Mouse (Mus musculus) heart, embryonic 16.5 days (tissue): ENCODE data around the gene E2f4. TPM values are rescaled to one million over a fixed set of nuclear protein-coding genes. Genes with fewer than 3 reads are reported as not detected.
A peak's percentile ranks its signal among the peaks of the same experiment; 100 is the strongest.
"Not testable (repeated sequence)": the region's sequence is repeated elsewhere in the genome, so short reads cannot be mapped to it uniquely, and the experiment has no call there.

Experiments
- ATAC-seq: fragments of 200-750 bp; cut with Nextera tagmentation; replicated peaks from 2 replicates; pipeline ENCODE4 v1.8.0; 2017; ENCODE audit warnings: moderate number of reproducible peaks; ENCODE audit not compliant: insufficient read depth, low FRiP score; ENCODE audit errors: extremely low read depth
- H3K27ac ChIP-seq: fragments of 300-500 bp; sonication (generic); 2 replicates; pipeline ENCODE4 v1.5.1; 2014; ENCODE audit warnings: mild to moderate bottlenecking, low read length, control low read depth, moderate library complexity
- H3K27me3 ChIP-seq: fragments of 300-500 bp; sonication (generic); 2 replicates; pipeline ENCODE4 v1.6.1; 2014; ENCODE audit warnings: low read length, mixed read lengths; ENCODE audit not compliant: control insufficient read depth, insufficient read depth
- H3K36me3 ChIP-seq: fragments of 300-500 bp; sonication (generic); 2 replicates; pipeline ENCODE4 v1.6.1; 2014; ENCODE audit not compliant: control insufficient read depth, insufficient read depth
- H3K4me1 ChIP-seq: fragments of 300-500 bp; sonication (generic); 2 replicates; pipeline ENCODE4 v1.6.1; 2014; ENCODE audit warnings: low read length, mixed read lengths; ENCODE audit not compliant: control insufficient read depth, insufficient read depth
- H3K4me2 ChIP-seq: fragments of 300-500 bp; sonication (generic); 2 replicates; pipeline ENCODE4 v1.6.1; 2014; ENCODE audit warnings: low read depth, mild to moderate bottlenecking, control low read depth, low read length
- H3K4me3 ChIP-seq: fragments of 300-500 bp; sonication (generic); 2 replicates; pipeline ENCODE4 v1.5.1; 2014; ENCODE audit warnings: mild to moderate bottlenecking, control low read depth, low read length
- H3K9ac ChIP-seq: fragments of 300-500 bp; sonication (generic); 2 replicates; pipeline ENCODE4 v1.6.1; 2014; ENCODE audit warnings: low read length, control low read depth
- H3K9me3 ChIP-seq: fragments of 300-500 bp; sonication (generic); replicated peaks from 2 replicates; pipeline ENCODE4 v1.6.1; 2016; ENCODE audit warnings: low read length; ENCODE audit not compliant: control insufficient read depth
- WGBS: fragments of 180-500 bp; shearing (Covaris S2); extraction: QIAGEN DNeasy Blood & Tissue Kit; methylation state at CpG from one replicate; pipeline ENCODE4 v1.1.7; 2014; 5-methylcytosine and 5-hydroxymethylcytosine counted together
- polyA plus RNA-seq: library from polyadenylated mRNA; unstranded; fragments of >200 nt; fragmentation: Nextera tagmentation; extraction: Ambion mirVana; gene quantifications from 2 replicates; pipeline ENCODE4 v1.2.1, GENCODE M21; 2015

The E2f4 gene
- polyA plus RNA-seq, 1 experiment from 2014 or later, result 61.1 TPM

- under 1% methylated on average over 53 of the region's 53 CpGs for WGBS
- H3K27ac ChIP-seq, result peak overlapping the region; percentile 80
Measured at GRCm38 (mm10) chr8:105288958-105289732, 8.3 kb upstream of the E2f4 start.

GRCm38 (mm10) chr8:105289805-105290460 is 7.5 kb upstream of the E2f4 start, which contains the start of gene 4931428F04Rik:
4931428F04Rik (minus strand) TSS chr8:105289864.
- Histone ChIP-seq H3K9ac (peak within 1 kb of the TSS; percentile 76), H3K27ac (peak within 1 kb of the TSS; percentile 80), H3K4me2 (peak within 1 kb of the TSS; percentile 89), H3K36me3 (no peaks in the 10 kb centered on the region), H3K4me1 (peaks cover 14% of the 10 kb centered on the region), H3K4me3 (peak within 1 kb of the TSS; percentile 65), H3K9me3 (no peaks in the 10 kb centered on the region), H3K27me3 (peaks cover 6% of the 10 kb centered on the region; the same call in 1 of the 2 replicates)
- 3% methylated on average over 43 of the region's 43 CpGs for WGBS
- peak; percentile 5; the same call in 1 of the 2 replicates for ATAC-seq

More at GRCm38 (mm10) chr8:105288958-105289732, 8.3 kb upstream of the E2f4 start:
- Histone ChIP-seq H3K9me3 (no peaks in the 10 kb centered on the region), H3K9ac (peak overlapping the region; percentile 76), H3K4me3 (peak overlapping the region; percentile 65), H3K36me3 (no peaks in the 10 kb centered on the region), H3K27me3 (peaks cover 6% of the 10 kb centered on the region; the same call in 1 of the 2 replicates), H3K4me1 (peaks cover 14% of the 10 kb centered on the region), H3K4me2 (peak overlapping the region; percentile 89)
- peak; percentile 88 for ATAC-seq

- no peak overlapping the region for H3K27ac ChIP-seq
- peak overlapping the region; percentile 89 for H3K4me2 ChIP-seq
- no peak overlapping the region for H3K9ac ChIP-seq
- H3K4me1 ChIP-seq, result peaks cover 14% of the 10 kb centered on the region
- H3K4me3 ChIP-seq, result peak overlapping the region; percentile 22
- no peaks in the 10 kb centered on the region for H3K9me3 ChIP-seq
- WGBS, result 10% methylated on average over 31 of the region's 31 CpGs
- no peaks in the 10 kb centered on the region for H3K36me3 ChIP-seq
- peaks cover 6% of the 10 kb centered on the region; the same call in 1 of the 2 replicates for H3K27me3 ChIP-seq
- no peak for ATAC-seq
Measured at GRCm38 (mm10) chr8:105290554-105291314, 6.7 kb upstream of the E2f4 start.

- not testable (repeated sequence) for H3K36me3 ChIP-seq, ATAC-seq, H3K4me3 ChIP-seq, H3K27me3 ChIP-seq, H3K9ac ChIP-seq, H3K27ac ChIP-seq, H3K4me2 ChIP-seq, H3K9me3 ChIP-seq
- 76% methylated on average over 8 of the region's 8 CpGs for WGBS
- peaks cover 14% of the 10 kb centered on the region for H3K4me1 ChIP-seq
Measured at GRCm38 (mm10) chr8:105291364-105291763, 6.1 kb upstream of the E2f4 start.

- H3K27ac ChIP-seq, H3K9me3 ChIP-seq, H3K4me3 ChIP-seq, ATAC-seq, H3K36me3 ChIP-seq, H3K9ac ChIP-seq, H3K4me2 ChIP-seq, H3K27me3 ChIP-seq: not testable (repeated sequence)
- peaks cover 18% of the 10 kb centered on the region for H3K4me1 ChIP-seq
- WGBS, result 62% methylated on average over 3 of the region's 3 CpGs
Measured at GRCm38 (mm10) chr8:105291802-105292201, 5.7 kb upstream of the E2f4 start.

GRCm38 (mm10) chr8:105292471-105292870 is 5.0 kb upstream of the E2f4 start:
- peaks cover 22% of the 10 kb centered on the region for H3K4me1 ChIP-seq
- no peak overlapping the region for H3K4me2 ChIP-seq
- no peak overlapping the region for H3K4me3 ChIP-seq
- no peak for ATAC-seq
- H3K27me3 ChIP-seq, result peaks cover 6% of the 10 kb centered on the region; the same call in 1 of the 2 replicates
- no peaks in the 10 kb centered on the region for H3K9me3 ChIP-seq
- H3K36me3 ChIP-seq, result no peaks in the 10 kb centered on the region
- H3K9ac ChIP-seq, result no peak overlapping the region
- WGBS, result 65% methylated on average over 7 of the region's 7 CpGs
- no peak overlapping the region for H3K27ac ChIP-seq

- Histone ChIP-seq H3K9me3 (no peaks in the 10 kb centered on the region), H3K4me1 (peaks cover 25% of the 10 kb centered on the region)
- no peak for ATAC-seq
Measured at GRCm38 (mm10) chr8:105293405-105293804, 4.1 kb upstream of the E2f4 start.

GRCm38 (mm10) chr8:105294776-105295175 is 2.7 kb upstream of the E2f4 start:
- Histone ChIP-seq H3K4me1 (peaks cover 29% of the 10 kb centered on the region), H3K27me3 (peaks cover 6% of the 10 kb centered on the region; the same call in 1 of the 2 replicates), H3K36me3 (peaks cover 4% of the 10 kb centered on the region), H3K9me3 (no peaks in the 10 kb centered on the region), H3K9ac (no peak overlapping the region), H3K4me2 (peak overlapping the region; percentile 52), H3K27ac (no peak overlapping the region), H3K4me3 (peak overlapping the region; percentile 37)
- 62% methylated on average over 9 of the region's 9 CpGs for WGBS
- no peak for ATAC-seq

More at GRCm38 (mm10) chr8:105293405-105293804, 4.1 kb upstream of the E2f4 start:
- 60% methylated on average over 19 of the region's 19 CpGs for WGBS
- no peak overlapping the region for H3K27ac ChIP-seq
- no peaks in the 10 kb centered on the region for H3K36me3 ChIP-seq
- no peak overlapping the region for H3K9ac ChIP-seq
- no peak overlapping the region for H3K4me3 ChIP-seq
- peaks cover 6% of the 10 kb centered on the region; the same call in 1 of the 2 replicates for H3K27me3 ChIP-seq
- H3K4me2 ChIP-seq, result no peak overlapping the region
